Mouse (Mus musculus) stomach, embryonic 15.5 days (tissue): Measurements from ENCODE around the gene Fndc8. TPM values are rescaled to one million over a fixed set of nuclear protein-coding genes. Genes with fewer than 3 reads are reported as not detected.

Experiments used
- ATAC-seq: fragments of 200-750 bp; cut with Nextera tagmentation; 2 replicates; pipeline ENCODE4 v1.8.0; 2017; ENCODE audit warnings: low read depth, moderate number of reproducible peaks, moderate TSS enrichment; ENCODE audit not compliant: insufficient read depth, low FRiP score
- H3K27ac ChIP-seq: fragments of 300-500 bp; sonication (generic); 2 replicates; pipeline ENCODE4 v1.5.1; 2015; ENCODE audit warnings: mild to moderate bottlenecking, inconsistent platforms
- H3K27me3 ChIP-seq: fragments of 300-500 bp; sonication (generic); replicated peaks from 2 replicates; pipeline ENCODE4 v1.6.1; 2015; ENCODE audit warnings: inconsistent platforms
- H3K36me3 ChIP-seq: fragments of 300-500 bp; sonication (generic); 2 replicates; pipeline ENCODE4 v1.6.1; 2015; ENCODE audit warnings: inconsistent platforms
- H3K4me1 ChIP-seq: fragments of 300-500 bp; sonication (generic); 2 replicates; pipeline ENCODE4 v1.6.1; 2015; ENCODE audit warnings: inconsistent platforms
- H3K4me2 ChIP-seq: fragments of 300-500 bp; sonication (generic); 2 replicates; pipeline ENCODE4 v1.6.1; 2015; ENCODE audit warnings: mild to moderate bottlenecking, inconsistent platforms
- H3K4me3 ChIP-seq: fragments of 300-500 bp; sonication (generic); replicated peaks from 2 replicates; pipeline ENCODE4 v1.5.1; 2015; ENCODE audit warnings: inconsistent platforms
- H3K9ac ChIP-seq: fragments of 300-500 bp; sonication (generic); 2 replicates; pipeline ENCODE4 v1.6.1; 2015; ENCODE audit warnings: inconsistent platforms
- H3K9me3 ChIP-seq: fragments of 300-500 bp; sonication (generic); 2 replicates; pipeline ENCODE4 v1.6.1; 2016; ENCODE audit warnings: inconsistent platforms
- WGBS: fragments of 180-500 bp; shearing (Covaris S2); methylation state at CpG from one replicate; pipeline ENCODE4 v1.1.7; 2015; 5-methylcytosine and 5-hydroxymethylcytosine counted together
- polyA plus RNA-seq: library from polyadenylated mRNA; unstranded; fragments of >200 nt; fragmentation: Nextera tagmentation; extraction: Ambion mirVana; gene quantifications from 2 replicates; pipeline ENCODE4 v1.2.1, GENCODE M21; 2015

Gene Fndc8
- polyA plus RNA-seq, 1 experiment from 2014 or later: 0.15 TPM

DNA sequence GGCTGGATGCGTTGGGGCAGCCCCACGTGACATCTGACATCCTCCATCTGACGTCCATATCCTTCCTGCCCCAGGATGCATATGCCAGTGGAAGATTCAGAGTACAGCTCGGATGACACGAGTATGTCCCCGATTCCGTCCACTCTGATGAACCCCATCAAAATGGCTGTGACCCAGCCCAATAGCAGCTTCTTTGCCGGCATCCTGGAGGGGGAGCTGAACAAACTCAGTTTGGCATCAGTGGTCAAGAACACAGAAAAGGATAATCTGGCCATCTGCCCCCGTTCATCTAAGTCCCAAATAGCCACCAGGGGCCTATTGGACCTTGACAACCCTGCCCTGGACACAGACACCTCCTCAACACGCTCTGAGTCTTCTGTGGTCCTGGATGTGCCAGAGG is 5.6 kb downstream of the Fndc8 start:
- peaks cover 20% of the 10 kb centered on the region for H3K36me3 ChIP-seq
- ATAC-seq: no peak
- WGBS: 78% methylated on average over 10 of the region's 10 CpGs

GRCm38 (mm10) chr11:82899720-82900119 is 7.8 kb downstream of the Fndc8 start:
- Histone ChIP-seq H3K4me3 (no peak overlapping the region), H3K9ac (no peak overlapping the region), H3K27ac (no peak overlapping the region), H3K36me3 (peaks cover 41% of the 10 kb centered on the region), H3K9me3 (no peaks in the 10 kb centered on the region), H3K4me1 (no peaks in the 10 kb centered on the region), H3K27me3 (no peaks in the 10 kb centered on the region), H3K4me2 (no peak overlapping the region)
- ATAC-seq: no peak
- WGBS: 89% methylated on average over 5 of the region's 5 CpGs

More for the DNA sequence above, 5.6 kb downstream of the Fndc8 start:
- no peak overlapping the region for H3K4me3 ChIP-seq
- H3K27me3 ChIP-seq: no peaks in the 10 kb centered on the region
- H3K9me3 ChIP-seq: no peaks in the 10 kb centered on the region
- no peak overlapping the region for H3K9ac ChIP-seq
- H3K4me2 ChIP-seq: no peak overlapping the region
- H3K27ac ChIP-seq: no peak overlapping the region
- H3K4me1 ChIP-seq: no peaks in the 10 kb centered on the region

- peaks cover 50% of the 10 kb centered on the region for H3K36me3 ChIP-seq
- no peaks in the 10 kb centered on the region for H3K9me3 ChIP-seq
- H3K4me2 ChIP-seq: no peak overlapping the region
- no peaks in the 10 kb centered on the region for H3K4me1 ChIP-seq
- H3K4me3 ChIP-seq: no peak overlapping the region
- H3K9ac ChIP-seq: no peak overlapping the region
- H3K27me3 ChIP-seq: no peaks in the 10 kb centered on the region
- 91% methylated on average over 20 of the region's 20 CpGs for WGBS
- no peak overlapping the region for H3K27ac ChIP-seq
- no peak for ATAC-seq
Observed at GRCm38 (mm10) chr11:82901606-82902310, 9.8 kb downstream of the Fndc8 start.

GRCm38 (mm10) chr11:82904952-82905351 is 13.0 kb downstream of the Fndc8 start:
- peaks cover 45% of the 10 kb centered on the region for H3K36me3 ChIP-seq
- 65% methylated on average over 8 of the region's 8 CpGs for WGBS
- ATAC-seq: no peak

GRCm38 (mm10) chr11:82905816-82906215 is 13.9 kb downstream of the Fndc8 start:
- 86% methylated on average over 5 of the region's 5 CpGs for WGBS
- H3K36me3 ChIP-seq: peaks cover 40% of the 10 kb centered on the region
- no peak for ATAC-seq

More at GRCm38 (mm10) chr11:82904952-82905351, 13.0 kb downstream of the Fndc8 start:
- H3K4me2 ChIP-seq: no peak overlapping the region
- H3K27me3 ChIP-seq: no peaks in the 10 kb centered on the region
- no peaks in the 10 kb centered on the region for H3K9me3 ChIP-seq
- peaks cover 6% of the 10 kb centered on the region; the same call in 1 of the 2 replicates for H3K4me1 ChIP-seq
- H3K27ac ChIP-seq: no peak overlapping the region
- H3K9ac ChIP-seq: no peak overlapping the region
- no peak overlapping the region for H3K4me3 ChIP-seq

GRCm38 (mm10) chr11:82907651-82908607 is 16.0 kb downstream of the Fndc8 start, which contains the start of gene Nle1:
Gene Nle1 (minus strand): TSS chr11:82908411.
- peak; percentile 52; the same call in 1 of the 2 replicates for ATAC-seq
- Histone ChIP-seq H3K9ac (peak within 1 kb of the TSS; percentile 71), H3K4me2 (peak within 1 kb of the TSS; percentile 87), H3K4me3 (peak within 1 kb of the TSS; percentile 85), H3K4me1 (peaks cover 6% of the 10 kb centered on the region; the same call in 1 of the 2 replicates), H3K9me3 (no peaks in the 10 kb centered on the region), H3K27me3 (no peaks in the 10 kb centered on the region), H3K27ac (no peak within 1 kb of the TSS), H3K36me3 (peaks cover 26% of the 10 kb centered on the region)
- 1% methylated on average over 72 of the region's 73 CpGs for WGBS

More at GRCm38 (mm10) chr11:82905816-82906215, 13.9 kb downstream of the Fndc8 start:
- H3K4me3 ChIP-seq: no peak overlapping the region
- no peaks in the 10 kb centered on the region for H3K27me3 ChIP-seq
- H3K4me1 ChIP-seq: peaks cover 6% of the 10 kb centered on the region; the same call in 1 of the 2 replicates
- no peaks in the 10 kb centered on the region for H3K9me3 ChIP-seq
- H3K9ac ChIP-seq: no peak overlapping the region
- H3K27ac ChIP-seq: no peak overlapping the region
- no peak overlapping the region for H3K4me2 ChIP-seq

DNA sequence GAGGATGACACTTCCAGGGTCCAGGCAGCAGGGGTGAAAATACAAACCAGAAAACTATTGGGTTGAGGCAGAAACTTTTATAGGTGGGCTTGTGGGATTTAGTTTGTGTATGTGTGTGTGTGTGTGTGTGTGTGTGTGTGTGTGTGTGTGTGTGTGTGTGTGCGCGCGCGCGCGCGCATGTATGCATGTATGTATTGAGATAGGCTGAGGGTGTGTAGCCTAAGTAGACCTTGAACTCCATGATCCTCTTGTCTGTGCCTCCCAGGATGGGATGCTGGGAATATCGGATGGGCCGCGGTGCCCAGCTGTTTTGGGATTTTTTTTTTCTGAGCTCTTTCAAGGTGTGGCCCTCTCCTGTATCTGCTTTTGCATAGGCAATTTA is 16.7 kb downstream of the Fndc8 start:
- Histone ChIP-seq H3K9me3 (no peaks in the 10 kb centered on the region), H3K27ac (no peak overlapping the region), H3K36me3 (peaks cover 19% of the 10 kb centered on the region), H3K4me2 (peak overlapping the region; percentile 87), H3K9ac (no peak overlapping the region), H3K27me3 (no peaks in the 10 kb centered on the region; the same call in 1 of the 2 replicates), H3K4me3 (peak overlapping the region; percentile 85), H3K4me1 (peaks cover 6% of the 10 kb centered on the region; the same call in 1 of the 2 replicates)
- 48% methylated on average over 10 of the region's 10 CpGs for WGBS
- no peak for ATAC-seq

- Histone ChIP-seq H3K36me3 (peaks cover 4% of the 10 kb centered on the region; the same call in 1 of the 2 replicates), H3K9ac (no peak within 1 kb of the TSS)
- WGBS: 86% methylated on average over 4 of the region's 4 CpGs
Observed at GRCm38 (mm10) chr11:82910250-82910649, 18.3 kb downstream of the Fndc8 start, which contains the start of gene Unc45b. Gene Unc45b (plus strand): TSS chr11:82910550.

GRCm38 (mm10) chr11:82910679-82911389 is 18.9 kb downstream of the Fndc8 start:
- no peak overlapping the region for H3K27ac ChIP-seq
- 0 out of 2 replicates have a peak, but pooled peaks cover 3% of the 10 kb centered on the region for H3K36me3 ChIP-seq
- H3K9ac ChIP-seq: no peak overlapping the region
- H3K4me2 ChIP-seq: no peak overlapping the region
- peaks cover 6% of the 10 kb centered on the region; the same call in 1 of the 2 replicates for H3K4me1 ChIP-seq
- H3K27me3 ChIP-seq: no peaks in the 10 kb centered on the region; the same call in 1 of the 2 replicates
- no peak for ATAC-seq
- H3K9me3 ChIP-seq: no peaks in the 10 kb centered on the region
- 64% methylated on average over 11 of the region's 11 CpGs for WGBS
- no peak overlapping the region for H3K4me3 ChIP-seq

More at GRCm38 (mm10) chr11:82910250-82910649, 18.3 kb downstream of the Fndc8 start, which contains the start of gene Unc45b:
- Histone ChIP-seq H3K27ac (no peak within 1 kb of the TSS), H3K9me3 (no peaks in the 10 kb centered on the region), H3K4me3 (no peak within 1 kb of the TSS), H3K4me1 (peaks cover 6% of the 10 kb centered on the region; the same call in 1 of the 2 replicates), H3K27me3 (no peaks in the 10 kb centered on the region; the same call in 1 of the 2 replicates), H3K4me2 (no peak within 1 kb of the TSS)
- ATAC-seq: no peak

GRCm38 (mm10) chr11:82914711-82915352 is 22.9 kb downstream of the Fndc8 start:
- Histone ChIP-seq H3K27me3 (no peaks in the 10 kb centered on the region; the same call in 1 of the 2 replicates), H3K4me2 (peak overlapping the region; percentile 39; the same call in 1 of the 2 replicates)

More at GRCm38 (mm10) chr11:82914711-82915352, 22.9 kb downstream of the Fndc8 start:
- H3K4me1 ChIP-seq: no peaks in the 10 kb centered on the region
- H3K9me3 ChIP-seq: no peaks in the 10 kb centered on the region
- no peaks in the 10 kb centered on the region for H3K36me3 ChIP-seq
- H3K4me3 ChIP-seq: no peak overlapping the region
- peak; percentile 35; the same call in 1 of the 2 replicates for ATAC-seq
- 8% methylated on average over 16 of the region's 16 CpGs for WGBS
- no peak overlapping the region for H3K9ac ChIP-seq
- H3K27ac ChIP-seq: no peak overlapping the region
